Mouse (Mus musculus) liver, adult 10 weeks (tissue): ENCODE measurements around the gene Zfp965. TPM values are rescaled to one million over a fixed set of nuclear protein-coding genes. Genes with fewer than 3 reads are reported as not detected.

Source experiments
- polyA plus RNA-seq: library from polyadenylated mRNA; stranded (reverse); fragments of 350-450 nt; fragmentation: Illumina TruSeq; extraction: RNeasy Lipid Tissue Mini Kit (QIAGEN cat#74804); gene quantifications from one replicate; pipeline ENCODE4 v1.2.3, GENCODE M21; 2014; ENCODE audit warnings: low read depth, low replicate concordance

Zfp965 gene
- polyA plus RNA-seq, result 12.4 TPM

DNA sequence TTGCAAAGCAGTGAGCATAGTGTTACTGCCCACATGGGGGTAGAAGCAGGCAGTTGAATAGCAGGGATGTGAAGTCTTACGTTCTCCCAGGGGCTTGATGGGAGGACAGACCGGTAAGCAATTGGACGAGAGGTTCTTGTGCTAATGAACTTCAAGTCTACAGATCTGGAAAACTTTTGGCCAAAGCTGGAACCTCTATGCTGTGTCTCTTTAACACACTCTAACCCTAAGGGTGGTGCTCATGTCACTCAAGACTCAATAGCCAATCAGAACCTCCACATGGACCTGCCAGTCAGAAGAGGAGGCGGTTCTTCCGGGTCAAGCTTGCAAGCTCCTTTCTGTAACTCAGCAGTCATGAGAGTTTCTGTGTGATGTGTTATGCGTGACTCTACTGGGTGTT is at the start of gene Zfp965:
TSS of gene Zfp965 (plus strand) at position 301 of the 400 bp plus-strand sequence.

DNA sequence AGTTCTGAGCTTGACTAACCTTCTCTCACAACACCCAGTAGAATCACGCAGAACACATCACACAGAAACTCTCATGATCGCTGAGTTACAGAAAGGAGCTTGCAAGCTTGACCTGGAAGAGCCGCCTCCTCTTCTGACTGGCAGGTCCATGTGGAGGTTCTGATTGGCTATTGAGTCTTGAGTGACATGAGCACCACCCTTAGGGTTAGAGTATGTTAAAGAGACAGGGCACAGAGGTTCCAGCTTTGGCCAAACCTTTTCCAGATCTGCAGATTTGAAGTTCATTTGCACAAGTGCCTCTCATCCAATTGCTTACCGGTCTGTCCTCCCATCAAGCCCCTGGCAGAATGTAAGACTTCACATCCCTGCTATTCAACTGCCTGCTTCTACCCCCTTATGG is 34.1 kb upstream of the Zfp965 start, which contains the start of gene Gm4724:
TSS of gene Gm4724 (minus strand) at position 101 of the 400 bp plus-strand sequence.

Other genes with a start within 250 kb of the Zfp965 start
- 15.1 TPM for gene Gm14440, start 194.9 kb upstream of the Zfp965 start, polyA plus RNA-seq
- gene Gm4631, start 131.8 kb upstream of the Zfp965 start, polyA plus RNA-seq, result 30.6 TPM
- 11.7 TPM for gene Zfp968, start 97.5 kb upstream of the Zfp965 start, polyA plus RNA-seq
- gene Gm4724, start 34.2 kb upstream of the Zfp965 start, polyA plus RNA-seq, result 14.0 TPM
- gene Gm11007, start 174.0 kb downstream of the Zfp965 start, polyA plus RNA-seq, result 0.61 TPM
- not detected for gene Zfp969, start 233.7 kb downstream of the Zfp965 start, polyA plus RNA-seq